Mouse (Mus musculus): ENCODE data around the gene Myo5c. TPM values are rescaled to one million over a fixed set of nuclear protein-coding genes. Genes with fewer than 3 reads are reported as not detected.

Myo5c gene
- total RNA-seq, 2 experiments from 2014 or later, result 5.7 to 9.4 TPM

DNA sequence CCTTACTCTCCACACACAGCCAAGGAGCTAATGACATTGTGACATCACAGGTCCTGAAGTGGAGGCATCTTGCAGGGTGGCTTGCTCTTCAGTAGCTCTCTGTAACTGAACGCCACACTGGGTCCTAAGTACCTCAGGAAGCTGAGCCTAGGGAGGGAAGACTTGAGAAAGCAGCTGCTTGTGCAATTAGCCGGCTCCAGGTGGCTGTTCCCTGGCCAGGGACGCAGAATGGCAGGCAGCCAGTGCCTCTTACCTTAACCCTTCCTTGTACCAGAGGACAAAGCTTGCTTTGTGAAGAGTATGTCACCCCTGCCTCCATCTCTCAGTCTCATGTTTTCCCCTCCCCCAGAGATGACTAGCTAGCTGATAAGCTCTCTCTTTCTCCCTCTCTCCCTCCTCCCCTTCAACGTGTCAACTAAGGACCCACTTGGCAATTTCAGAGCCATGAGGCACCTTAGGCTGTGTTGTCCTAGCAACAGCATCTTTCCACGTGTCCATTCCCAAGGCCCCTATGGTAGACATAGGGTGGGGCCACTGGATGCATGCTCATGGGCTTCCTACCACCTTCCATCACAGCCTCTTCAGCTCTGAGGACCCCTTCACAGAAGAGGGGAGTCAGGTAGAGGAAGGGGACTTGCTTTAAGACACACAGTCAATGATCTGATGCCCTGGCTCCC is 12.0 kb downstream of the Myo5c start:
- DNase-seq, result peak; percentile 25

DNA sequence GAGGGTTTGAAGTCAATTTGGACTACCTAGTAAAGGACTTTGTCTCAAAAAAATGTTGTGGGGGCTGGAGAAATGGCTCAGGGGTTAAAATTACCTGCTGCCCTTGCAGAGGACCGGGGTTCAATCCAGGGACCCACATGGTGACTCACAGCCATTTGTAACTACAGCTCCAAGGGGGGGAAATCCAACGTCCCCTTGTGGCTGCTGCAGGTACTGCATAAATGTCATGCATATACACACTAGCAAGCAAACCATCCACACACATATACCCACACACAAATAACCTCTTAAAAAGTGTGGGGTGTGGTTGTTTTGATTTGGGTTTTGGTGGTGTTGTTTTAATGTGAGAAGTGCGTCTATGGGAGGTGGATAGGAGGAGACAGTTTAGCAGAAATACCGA is 12.7 kb downstream of the Myo5c start:
- no peak for DNase-seq

DNA sequence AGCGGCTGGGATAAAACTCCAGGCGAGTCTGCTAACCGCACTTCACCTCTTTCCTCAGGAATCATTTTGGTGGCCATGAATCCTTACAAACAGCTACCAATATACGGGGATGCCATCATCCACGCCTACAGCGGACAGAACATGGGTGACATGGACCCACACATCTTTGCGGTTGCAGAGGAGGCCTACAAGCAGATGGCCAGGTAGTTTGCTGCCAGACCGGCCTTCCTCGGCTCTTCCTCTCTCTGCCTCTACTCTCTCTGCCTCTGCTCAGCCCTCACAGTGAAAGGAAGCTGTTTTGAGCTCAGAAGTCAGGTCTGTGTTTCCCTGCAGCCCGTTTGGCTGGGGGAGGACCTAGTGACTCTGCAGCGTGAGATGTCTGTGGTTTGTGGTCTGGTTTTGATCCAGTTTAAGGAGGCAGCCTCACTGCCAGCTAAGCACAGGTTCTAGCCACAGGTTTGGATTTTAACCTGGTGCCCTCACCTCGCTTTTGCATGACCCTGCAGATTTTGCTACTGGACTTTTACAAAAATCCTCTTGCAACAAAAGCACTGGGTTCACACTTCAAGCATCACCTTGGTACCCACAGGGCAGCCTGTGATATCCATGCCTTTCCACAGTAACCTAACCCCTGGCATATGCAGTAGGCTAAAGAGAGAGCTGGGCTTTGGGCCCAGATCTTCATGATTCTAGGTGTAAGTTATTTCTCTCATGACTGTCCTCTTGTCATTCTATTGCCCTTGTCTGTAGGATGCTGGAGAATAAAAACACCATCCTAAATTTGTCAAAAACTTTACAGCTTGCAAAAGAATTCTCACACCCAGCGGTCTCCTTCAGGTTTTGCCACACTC is 14.5 kb downstream of the Myo5c start:
- no peak for DNase-seq

DNA sequence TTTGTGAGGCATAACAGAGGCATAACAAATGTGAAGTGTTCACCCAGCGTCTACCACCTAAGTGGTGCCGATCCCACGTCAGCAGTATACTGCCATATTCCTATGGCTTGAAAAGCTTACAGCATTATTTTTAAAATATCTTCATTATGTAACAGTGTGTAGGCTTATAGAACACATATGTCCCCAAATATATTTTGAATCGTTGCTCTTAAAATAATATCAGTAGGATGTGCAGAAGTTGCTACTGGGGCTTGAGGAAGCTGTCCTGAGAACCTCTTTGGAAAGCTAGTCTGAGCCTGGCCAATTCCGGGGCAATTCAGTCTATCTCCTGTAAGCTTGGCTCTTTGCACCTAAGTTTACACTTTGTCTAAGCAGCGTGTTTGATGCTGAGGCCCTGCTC is 16.1 kb downstream of the Myo5c start:
- DNase-seq, result no peak

DNA sequence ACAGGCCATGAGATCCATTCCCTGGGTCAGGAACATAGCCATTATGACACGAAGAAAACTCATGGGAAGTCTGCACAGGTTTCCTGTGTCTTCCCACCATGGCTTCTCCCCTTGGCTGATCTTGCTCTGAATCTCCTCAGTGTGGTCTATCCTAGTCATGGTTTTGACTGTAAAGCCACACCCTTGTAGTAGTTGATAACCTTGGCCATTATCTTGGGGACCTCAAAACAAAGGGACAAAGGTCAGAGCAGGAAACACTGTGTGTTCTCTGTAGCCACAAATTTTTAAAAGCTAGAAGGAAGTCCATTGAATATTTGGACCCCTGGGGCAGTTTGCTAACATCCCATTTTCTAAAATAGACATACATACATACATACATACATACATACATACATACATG is 16.5 kb downstream of the Myo5c start:
- DNase-seq, result no peak

DNA sequence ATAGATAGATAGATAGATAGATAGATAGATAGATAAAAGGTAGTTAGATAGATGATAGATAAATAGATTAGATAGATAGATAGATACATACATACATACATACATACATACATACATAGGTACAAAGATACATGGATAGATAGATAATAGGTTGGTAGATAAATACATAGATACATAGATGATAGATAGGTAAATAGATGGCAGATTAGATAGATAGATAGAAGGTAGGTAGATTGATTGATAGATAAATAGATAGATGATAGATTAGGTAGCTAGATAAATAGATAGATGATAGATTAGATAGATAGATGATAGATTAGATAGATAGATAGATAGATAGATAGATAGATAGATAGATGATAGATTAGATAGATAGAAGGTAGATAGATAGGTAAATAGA is 17.1 kb downstream of the Myo5c start:
- no peak for DNase-seq

DNA sequence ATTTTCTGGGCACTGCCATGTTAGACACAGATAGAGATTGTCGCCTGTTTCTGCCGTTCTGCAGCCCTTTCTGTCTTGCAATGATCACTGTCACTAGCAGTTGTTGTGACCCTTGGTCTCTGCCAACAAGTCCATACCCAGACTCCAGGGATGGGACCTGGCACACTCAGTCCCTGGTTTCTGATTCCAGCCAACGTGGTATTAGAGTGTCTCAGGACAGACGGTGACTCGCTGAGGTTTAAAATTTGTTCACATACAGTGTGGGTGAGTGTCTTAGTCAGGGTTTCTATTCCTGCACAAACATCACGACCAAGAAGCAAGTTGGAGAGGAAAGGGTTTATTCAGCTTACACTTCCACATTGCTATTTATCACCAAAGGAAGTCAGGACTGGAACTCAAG is 21.3 kb downstream of the Myo5c start:
- DNase-seq, result peak; percentile 15

DNA sequence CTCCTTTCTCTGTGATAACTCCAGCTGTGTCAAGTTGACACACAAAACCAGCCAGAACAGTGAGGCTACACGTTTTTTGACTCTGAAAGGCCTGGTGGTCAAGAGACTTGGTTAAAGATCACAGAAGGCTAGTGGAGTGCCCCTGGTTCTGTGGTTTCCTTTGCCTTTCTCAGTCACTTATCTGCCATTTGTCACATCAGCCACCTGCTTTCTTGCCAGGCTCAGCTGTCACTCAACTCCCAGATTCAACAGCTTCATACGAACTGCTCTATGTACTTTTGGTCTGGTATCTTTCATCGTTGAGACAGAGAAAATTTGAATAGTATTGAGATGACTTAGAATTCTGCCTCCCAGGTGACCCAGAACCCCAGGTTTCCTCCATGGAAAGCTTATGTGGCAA is 21.9 kb downstream of the Myo5c start:
- no peak for DNase-seq

DNA sequence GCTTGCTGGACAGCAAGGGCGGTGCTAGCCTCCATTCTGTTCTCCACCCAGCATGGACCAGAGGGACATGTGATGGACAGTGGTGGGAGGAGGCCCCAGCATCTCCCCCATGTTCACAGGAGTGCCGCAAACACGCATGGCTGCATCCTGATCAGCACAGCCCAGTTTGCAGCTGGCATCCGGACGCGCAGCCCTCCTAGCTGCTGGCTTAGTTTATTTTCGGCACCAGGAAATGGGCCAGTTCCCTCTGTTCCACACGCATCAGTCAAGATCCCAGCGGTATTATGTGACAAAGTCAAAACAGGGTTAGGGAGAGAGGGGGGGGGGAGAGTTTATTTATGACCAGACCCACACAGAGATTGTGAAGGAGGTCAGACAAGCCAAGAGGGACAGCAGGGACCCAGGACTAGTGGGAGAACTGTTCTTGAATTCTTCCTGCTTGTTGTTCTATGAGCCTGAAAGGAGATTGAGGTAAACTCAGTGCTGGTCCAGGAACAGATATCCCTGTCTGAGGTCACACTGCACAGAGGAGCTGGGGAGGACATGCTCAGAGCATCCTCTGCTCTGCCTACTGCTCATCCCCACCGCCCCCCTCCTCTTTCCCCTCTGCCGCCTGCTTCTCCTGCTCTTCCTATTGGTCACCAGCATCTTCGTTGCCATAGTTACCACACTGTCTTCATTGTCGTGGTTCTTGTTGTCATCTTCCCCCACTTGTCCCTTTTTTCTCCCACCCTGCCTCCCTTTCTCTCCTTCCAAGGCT is 22.6 kb downstream of the Myo5c start:
- DNase-seq, result peak; percentile 41

DNA sequence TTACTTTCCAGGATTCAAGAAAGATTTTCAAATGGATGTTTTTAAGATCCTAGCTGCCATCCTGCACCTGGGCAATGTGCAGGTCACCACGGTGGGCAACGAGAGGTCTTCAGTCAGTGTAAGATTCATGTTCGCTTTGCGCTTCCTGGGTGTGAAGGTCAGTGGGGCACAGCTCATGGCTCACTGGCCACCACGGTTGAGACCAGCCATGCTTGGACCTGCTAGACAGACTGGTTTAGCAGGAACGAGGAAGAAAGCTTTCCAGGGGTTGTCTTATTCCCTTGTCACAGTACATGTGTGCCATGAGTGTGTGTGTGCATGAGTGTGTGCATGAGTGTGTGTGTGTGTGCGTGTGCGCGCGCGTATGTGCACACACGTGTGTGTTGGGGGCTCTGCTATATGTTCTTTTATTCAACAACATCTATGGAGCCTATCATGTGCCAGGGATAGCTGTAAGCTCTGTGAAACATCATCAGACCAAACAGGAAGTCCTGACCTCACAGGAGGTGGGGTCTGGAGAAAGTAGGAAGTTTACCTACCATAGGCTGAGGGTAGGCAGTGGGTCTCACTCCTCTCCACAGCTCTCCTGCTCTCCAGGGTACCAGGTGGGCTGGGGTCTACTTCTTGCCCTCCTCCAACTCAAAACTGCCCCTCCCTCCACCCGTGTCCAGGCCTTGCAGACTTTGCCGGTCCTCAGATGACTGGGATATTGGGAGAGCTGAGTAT is 24.2 kb downstream of the Myo5c start:
- no peak for DNase-seq

DNA sequence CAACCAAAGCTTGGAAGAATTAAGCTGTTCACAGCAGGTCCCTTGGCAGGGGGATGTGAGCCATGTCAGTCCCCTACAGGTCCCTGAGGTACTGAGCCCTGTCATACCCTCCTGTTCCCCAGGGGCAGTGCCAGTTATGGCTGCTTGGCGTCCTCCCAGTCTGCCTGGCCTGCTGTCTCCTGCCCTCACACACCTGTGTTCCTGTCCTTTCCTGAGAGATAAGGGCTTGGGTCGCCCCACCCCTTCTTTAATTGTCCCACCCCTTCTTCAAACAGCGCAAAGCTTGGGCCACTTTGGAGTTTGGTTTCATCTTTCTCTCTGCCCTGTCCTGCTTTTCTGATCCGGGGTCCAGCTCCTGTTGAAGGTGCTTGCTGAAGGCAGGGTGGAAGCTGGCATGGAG is 27.0 kb downstream of the Myo5c start:
- no peak for DNase-seq

DNA sequence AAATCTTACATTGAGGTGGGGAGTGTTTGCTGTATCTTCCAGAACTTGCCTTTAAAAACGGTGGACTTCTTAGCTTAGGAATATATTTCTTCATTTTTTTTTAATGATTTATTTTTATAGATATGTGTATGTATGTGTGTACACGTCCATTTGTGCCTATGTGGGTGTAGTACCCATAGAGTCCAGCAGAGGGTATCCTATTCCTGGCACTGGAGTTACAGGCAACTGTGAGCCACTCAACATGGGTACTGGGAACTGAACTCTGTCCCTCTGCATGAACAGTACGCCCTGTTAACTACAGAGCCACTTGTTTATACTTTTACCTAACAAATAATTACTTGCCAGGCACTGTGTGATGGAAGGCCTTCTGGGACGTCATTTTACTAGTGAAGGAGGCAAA is 27.8 kb downstream of the Myo5c start:
- no peak for DNase-seq

DNA sequence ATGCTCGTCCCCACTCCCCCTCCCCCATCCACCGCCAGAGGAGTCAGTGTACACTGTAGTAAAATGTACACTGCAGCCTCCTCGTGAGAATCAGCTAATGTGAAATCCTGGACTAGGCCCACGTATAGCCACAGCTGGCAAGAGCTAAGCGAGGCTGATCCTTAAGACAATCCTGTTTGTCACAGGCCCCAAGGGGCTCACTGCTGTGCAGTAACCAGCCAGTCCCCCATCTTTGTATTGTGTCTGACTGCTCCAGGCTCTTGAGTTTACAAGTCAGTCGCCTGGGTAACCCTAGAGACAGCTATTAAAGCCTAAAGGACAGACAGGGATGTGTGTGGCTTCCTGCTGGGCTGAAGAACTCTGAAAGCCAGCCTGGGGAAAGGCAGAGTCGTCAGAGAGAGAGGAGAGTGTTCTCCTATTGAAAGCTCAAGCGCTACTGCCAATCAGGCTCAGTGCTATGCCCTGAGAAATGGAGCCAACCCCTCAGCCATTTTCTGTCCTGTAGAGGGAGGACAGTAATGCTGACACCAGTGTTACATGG is 29.6 kb downstream of the Myo5c start:
- DNase-seq, result no peak

DNA sequence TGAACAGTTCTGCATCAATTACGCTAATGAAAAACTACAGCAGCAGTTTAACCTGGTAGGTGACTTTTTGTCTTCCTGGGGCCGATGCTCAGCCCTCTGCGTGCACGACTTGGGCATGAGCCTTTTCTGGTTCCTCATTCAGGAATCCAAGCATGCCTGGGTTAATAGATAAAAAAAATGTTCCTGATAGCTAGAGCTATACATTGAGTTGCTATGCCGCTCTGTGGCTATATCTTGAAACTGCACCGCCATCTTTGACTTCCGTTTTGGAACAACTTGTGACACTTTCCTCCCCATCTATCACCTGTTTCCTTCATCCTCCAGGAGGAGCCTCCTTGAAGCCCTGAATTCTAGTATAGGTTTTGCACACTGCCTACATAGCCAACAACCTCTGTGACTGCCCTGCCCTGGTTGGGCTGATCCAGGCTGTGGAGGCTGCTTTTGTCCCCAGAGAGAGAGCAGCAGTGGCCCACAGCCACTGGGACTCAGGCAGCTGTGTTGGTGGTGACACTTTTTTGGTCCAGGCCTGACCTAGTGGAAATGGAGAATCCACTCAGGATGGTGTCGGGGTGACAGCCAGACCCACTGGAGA is 30.5 kb downstream of the Myo5c start:
- DNase-seq, result no peak

DNA sequence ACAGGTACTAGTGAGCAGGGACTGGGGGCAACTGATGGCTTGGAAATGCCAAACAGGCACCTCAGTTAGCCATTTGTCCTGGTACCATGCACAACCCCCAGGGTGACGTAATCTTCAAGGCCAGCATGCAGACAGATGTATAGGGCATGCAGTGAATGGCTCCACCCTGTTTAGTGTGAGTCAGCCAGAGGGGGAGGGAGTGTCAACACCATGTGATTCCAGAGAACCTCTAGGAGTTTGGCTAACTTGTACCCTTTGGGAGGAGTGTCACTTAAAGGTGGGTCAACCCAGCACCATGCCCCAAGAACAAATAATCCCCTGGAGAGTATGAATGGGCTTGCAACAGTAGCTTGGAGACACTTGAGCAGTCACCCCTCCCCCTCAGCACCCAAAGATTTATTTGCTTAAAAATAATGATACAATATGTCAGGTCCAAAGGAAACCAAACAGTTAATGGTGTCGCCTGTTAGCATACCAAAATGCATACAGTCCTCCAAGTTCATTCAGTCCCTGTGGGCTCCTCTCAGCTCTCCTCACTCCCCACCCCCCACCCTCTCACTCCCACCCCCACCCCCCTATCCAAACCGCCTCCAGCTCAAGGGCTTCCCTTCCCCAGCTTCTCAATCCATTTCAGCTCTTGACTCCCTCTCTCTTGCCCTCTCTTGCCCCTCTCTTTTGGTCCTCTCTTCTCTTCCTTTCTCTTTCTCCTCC is 32.3 kb downstream of the Myo5c start:
- no peak for DNase-seq

DNA sequence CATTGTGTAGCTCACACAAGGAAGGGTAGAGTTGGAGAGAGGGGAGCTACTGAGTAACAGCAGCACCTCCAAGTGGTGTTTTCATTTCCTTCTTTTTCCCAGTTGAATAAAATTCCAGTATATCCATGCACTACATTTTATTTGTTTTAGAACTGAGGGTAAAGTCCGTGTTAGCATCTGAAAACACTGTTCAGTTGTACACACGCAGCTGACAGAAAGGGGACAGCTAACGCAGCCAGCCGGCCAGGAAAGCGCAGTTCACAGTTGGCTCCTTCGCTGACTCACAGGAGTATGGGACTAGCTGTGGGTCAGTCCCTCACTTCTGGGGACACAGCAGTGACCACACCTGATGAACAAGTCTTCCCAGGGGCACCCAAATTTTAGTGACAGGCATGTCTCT is 35.3 kb downstream of the Myo5c start:
- DNase-seq, result no peak

DNA sequence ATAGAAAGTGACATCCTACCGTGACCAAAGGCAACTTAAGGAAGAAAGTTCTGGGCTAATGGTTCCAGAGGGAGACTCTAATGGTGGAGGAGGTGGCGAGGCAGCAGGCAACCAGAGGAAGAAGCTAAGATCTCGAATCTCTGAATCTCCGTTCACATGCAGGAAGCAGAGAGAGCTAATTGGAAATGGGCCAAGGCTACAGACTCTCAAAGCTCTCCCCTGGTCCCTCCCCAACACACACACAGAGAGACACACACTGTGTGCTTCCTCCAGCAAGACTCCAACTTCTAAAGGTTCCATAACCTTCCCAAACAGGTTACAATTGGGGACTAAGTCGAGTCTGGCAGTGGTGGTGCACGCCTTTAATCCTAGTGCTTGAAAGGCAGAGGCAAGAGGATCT is 38.6 kb downstream of the Myo5c start:
- no peak for DNase-seq

DNA sequence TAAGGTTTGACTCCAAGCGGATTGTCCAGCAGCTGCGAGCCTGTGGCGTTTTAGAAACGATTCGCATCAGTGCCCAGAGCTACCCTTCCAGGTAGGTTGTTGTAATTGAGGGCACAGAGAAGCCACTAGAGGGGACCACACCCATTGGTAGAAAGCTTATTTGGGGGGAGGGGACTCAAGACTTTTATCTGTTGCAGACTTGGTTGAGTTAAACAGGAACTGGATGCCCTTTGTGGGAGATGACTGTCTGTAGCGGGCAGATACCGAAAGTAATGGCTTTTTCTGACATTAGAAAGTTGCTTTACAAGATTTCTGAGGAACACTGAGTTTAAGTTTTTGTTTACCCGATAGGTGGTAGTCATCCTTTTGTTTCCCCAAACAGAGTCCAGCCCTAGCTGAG is 39.7 kb downstream of the Myo5c start:
- no peak for DNase-seq

DNA sequence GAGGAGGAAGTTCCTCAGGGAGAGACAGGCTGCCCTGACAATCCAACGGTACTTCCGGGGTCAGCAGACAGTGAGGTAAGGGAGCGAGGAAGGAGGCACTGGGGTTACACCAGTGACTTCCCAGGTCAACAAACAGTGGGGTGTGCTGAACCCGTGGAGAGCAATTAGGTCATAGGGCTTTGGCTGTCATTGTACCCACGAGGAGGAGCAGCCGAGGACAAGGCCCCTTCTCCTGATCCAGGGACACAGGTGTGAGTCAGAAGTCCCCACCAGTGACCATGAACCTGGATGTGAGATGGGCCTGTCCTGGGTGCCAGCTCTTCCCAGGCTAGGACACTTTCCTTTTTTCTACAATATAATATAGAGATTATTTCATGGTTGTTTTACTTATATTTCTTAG is 41.8 kb downstream of the Myo5c start:
- DNase-seq, result no peak

DNA sequence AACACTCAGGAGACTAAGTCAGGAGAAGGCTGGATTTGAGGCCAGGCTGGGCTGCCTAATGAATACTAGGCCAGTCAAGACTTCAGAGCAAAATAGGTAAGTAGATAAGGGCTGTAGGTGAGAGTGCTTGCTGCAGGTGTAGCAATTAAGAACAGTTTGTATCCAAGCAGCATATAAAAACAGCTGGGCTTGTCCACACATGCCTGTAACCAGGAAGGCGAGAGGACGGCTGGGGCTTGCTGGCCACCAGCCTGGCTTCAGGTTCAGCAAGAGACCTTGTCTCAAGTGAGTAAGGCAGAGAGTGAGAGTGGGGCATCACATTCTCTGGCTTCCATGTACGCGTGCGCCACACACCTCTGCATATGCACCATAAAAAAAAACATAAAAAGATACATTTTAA is 42.7 kb downstream of the Myo5c start:
- DNase-seq, result no peak

DNA sequence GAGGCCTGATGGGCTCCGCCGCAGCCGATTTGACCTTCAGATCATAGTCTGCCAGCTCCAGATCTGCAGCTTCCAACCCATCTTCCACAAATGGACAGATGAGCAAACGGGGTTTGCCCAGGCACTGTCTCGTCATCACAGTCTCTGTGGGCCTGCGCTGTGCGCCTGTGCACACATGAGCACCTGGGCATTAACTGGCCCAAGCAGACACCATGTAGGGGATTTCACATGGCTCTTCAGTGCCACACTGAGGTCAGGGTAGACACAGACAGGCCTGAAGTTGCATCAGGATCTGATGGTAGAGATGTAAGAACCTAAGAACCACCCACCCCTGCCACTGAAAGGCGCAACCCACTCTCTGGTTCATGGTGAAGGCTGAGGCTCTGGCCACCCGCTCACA is 43.2 kb downstream of the Myo5c start:
- no peak for DNase-seq
